Mouse (Mus musculus) ES-E14 (cell line): ENCODE measurements at regions not wholly inside any gene's neighbourhood (a gene's known extent, or its start where the extent isn't known, plus 50 kb on each side); places are given as distances from the start of the nearest gene placed in this dataset.

Source experiments
- CHD2 ChIP-seq: IDR thresholded peaks from 2 replicates; pipeline ENCODE4 v1.6.1; 2014; ENCODE audit warnings: mild to moderate bottlenecking, low read depth, low read length, inconsistent platforms
- HCFC1 ChIP-seq: IDR thresholded peaks from 2 replicates; pipeline ENCODE4 v1.6.1; 2012; ENCODE audit warnings: low read length, inconsistent platforms, borderline replicate concordance; ENCODE audit not compliant: insufficient read depth
- MAFK ChIP-seq: IDR thresholded peaks from 2 replicates; pipeline ENCODE4 v1.6.1; 2014; ENCODE audit warnings: mild to moderate bottlenecking, low read depth, low read length, inconsistent platforms; ENCODE audit not compliant: insufficient read depth
- ZC3H11A ChIP-seq: IDR thresholded peaks from 2 replicates; pipeline ENCODE4 v1.6.1; 2012; ENCODE audit warnings: low read depth, mild to moderate bottlenecking, inconsistent platforms, low read length, borderline replicate concordance
- ZNF384 ChIP-seq: IDR thresholded peaks from 2 replicates; pipeline ENCODE4 v1.6.1; 2012; ENCODE audit warnings: low read depth, low read length, inconsistent platforms

DNA sequence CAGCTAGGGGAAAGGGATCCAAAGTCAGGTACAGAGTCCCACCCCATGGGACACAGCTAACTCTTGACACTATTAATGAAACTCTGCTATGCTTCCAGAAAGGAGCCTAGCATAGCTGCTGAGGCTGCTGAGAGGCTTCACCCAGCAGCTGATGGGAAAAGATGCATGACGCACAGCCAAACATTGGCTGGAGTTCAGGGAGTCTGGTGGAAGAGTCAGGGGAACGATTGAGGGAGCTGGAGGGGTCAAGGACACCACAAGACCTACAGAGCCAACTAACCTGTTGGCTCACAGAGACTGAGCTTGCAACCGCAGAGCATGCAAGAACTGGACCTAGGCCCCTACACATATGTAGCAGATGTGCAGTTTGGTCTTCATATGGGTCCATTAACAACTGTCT is 117.2 kb upstream of the Ubr2 start:
- TF ChIP-seq ZC3H11A = no peak
- no peak for TF ChIP-seq CHD2
- no peak for TF ChIP-seq ZNF384
- no peak for TF ChIP-seq MAFK
- no peak for TF ChIP-seq HCFC1
